Mouse (Mus musculus): ENCODE results near the gene Pcgf5.

GRCm38 (mm10) chr19:36439894-36440714, 92.0 kb downstream of the Pcgf5 start:
- no peak for TF ChIP-seq CTCF (IDR thresholded peaks at IDR 0.05; ENCODE audit: control insufficient read depth, insufficient read depth, insufficient replicate concordance, low read depth, low read length)
- no peak for TF ChIP-seq POLR2A (IDR thresholded peaks at IDR 0.05; ENCODE audit: control insufficient read depth, low read depth, low read length)
